Mouse (Mus musculus) erythroblast, adult 5-6 weeks (primary cell): ENCODE data around the gene Cr1l. TPM values are rescaled to one million over a fixed set of nuclear protein-coding genes. Genes with fewer than 3 reads are reported as not detected.
A peak's percentile ranks its signal among the peaks of the same experiment; 100 is the strongest.

ENCODE experiments used
- ATAC-seq: replicated peaks from 2 replicates; pipeline ENCODE4 v1.8.0; 2016; ENCODE audit warnings: moderate number of reproducible peaks, mild to moderate bottlenecking, moderate TSS enrichment, inconsistent platforms; ENCODE audit not compliant: poor library complexity, low FRiP score, severe bottlenecking
- total RNA-seq, 2 experiments: library from RNA; stranded (forward) in 1 of 2; stranded (reverse) in 1 of 2; fragments of 150-400 nt in 1 of 2; fragments of 200-764, 138-1000 nt in 1 of 2; gene quantifications; 2 replicates each; pipeline versions ENCODE4 v1.2.3 to v1.2.4; 2015 to 2017; ENCODE audit warnings: low replicate concordance in 2 of 2

The Cr1l gene
- total RNA-seq (2015; ENCODE audit: low replicate concordance), result 74.6 and 87.1 TPM in 2 replicates
- 85.6 and 112 TPM in 2 replicates for total RNA-seq (2017; ENCODE audit: low replicate concordance)

GRCm38 (mm10) chr1:195130953-195131674 lies at the start of gene Cr1l:
TSS of gene Cr1l (minus strand) at chr1:195131586.
- ATAC-seq, result peak; percentile 87

GRCm38 (mm10) chr1:195175980-195176931 lies 44.9 kb upstream of the Cr1l start, which contains the start of gene Cr2:
TSS of gene Cr2 (minus strand) at chr1:195176716.
- ATAC-seq, result peak; percentile 56

- ATAC-seq, result no peak
Measured at GRCm38 (mm10) chr1:195164996-195165755, 33.8 kb upstream of the Cr1l start.

GRCm38 (mm10) chr1:195132070-195132469 lies 684 bp upstream of the Cr1l start:
- no peak for ATAC-seq

GRCm38 (mm10) chr1:195131675-195132015 lies 259 bp upstream of the Cr1l start:
- ATAC-seq, result no peak

GRCm38 (mm10) chr1:195130479-195130878 lies 907 bp downstream of the Cr1l start:
- ATAC-seq, result peak; percentile 42

GRCm38 (mm10) chr1:195129867-195130266 lies 1.5 kb downstream of the Cr1l start:
- ATAC-seq, result peak; percentile 36; the same call in 1 of the 2 replicates

- ATAC-seq, result peak; percentile 91
Measured at GRCm38 (mm10) chr1:195114414-195114813, 17.0 kb downstream of the Cr1l start.

GRCm38 (mm10) chr1:195113621-195114020 lies 17.8 kb downstream of the Cr1l start:
- ATAC-seq, result peak; percentile 83

GRCm38 (mm10) chr1:195100693-195101092 lies 30.7 kb downstream of the Cr1l start:
- ATAC-seq, result 0 out of 2 replicates have a peak, but pooled peaks have one; percentile 30

GRCm38 (mm10) chr1:195098004-195098403 lies 33.4 kb downstream of the Cr1l start:
- ATAC-seq, result no peak

- ATAC-seq, result peak; percentile 94
Measured at GRCm38 (mm10) chr1:195092220-195092720, 39.1 kb downstream of the Cr1l start, which contains the start of gene Cd46. TSS of gene Cd46 (minus strand) at chr1:195092249.

GRCm38 (mm10) chr1:195091699-195092219 lies 39.6 kb downstream of the Cr1l start:
- peak; percentile 94 for ATAC-seq

GRCm38 (mm10) chr1:195082142-195082541 lies 49.2 kb downstream of the Cr1l start:
- no peak for ATAC-seq

Other genes with a start within 250 kb of the Cr1l start
- 14.0 and 14.8 TPM in 2 replicates for gene Cd34, start 192.8 kb downstream of the Cr1l start, total RNA-seq (2015; ENCODE audit: low replicate concordance)
- 5.2 and 8.3 TPM in 2 replicates for gene Cd34, start 192.8 kb downstream of the Cr1l start, total RNA-seq (2017; ENCODE audit: low replicate concordance)
- 10.4 and 14.0 TPM in 2 replicates for gene Cd46, start 39.3 kb downstream of the Cr1l start, total RNA-seq (2015; ENCODE audit: low replicate concordance)
- 5.0 and 11.7 TPM in 2 replicates for gene Cd46, start 39.3 kb downstream of the Cr1l start, total RNA-seq (2017; ENCODE audit: low replicate concordance)
- not detected in 2 replicates for gene Cr2, start 45.1 kb upstream of the Cr1l start, total RNA-seq (2015; ENCODE audit: low replicate concordance)
- 0.28 TPM in 1 of 2 replicates, not detected in the other for gene Cr2, start 45.1 kb upstream of the Cr1l start, total RNA-seq (2017; ENCODE audit: low replicate concordance)